Comparison of ENCODE assay signal across 8 mouse cellular contexts in the genomic region with DNA sequence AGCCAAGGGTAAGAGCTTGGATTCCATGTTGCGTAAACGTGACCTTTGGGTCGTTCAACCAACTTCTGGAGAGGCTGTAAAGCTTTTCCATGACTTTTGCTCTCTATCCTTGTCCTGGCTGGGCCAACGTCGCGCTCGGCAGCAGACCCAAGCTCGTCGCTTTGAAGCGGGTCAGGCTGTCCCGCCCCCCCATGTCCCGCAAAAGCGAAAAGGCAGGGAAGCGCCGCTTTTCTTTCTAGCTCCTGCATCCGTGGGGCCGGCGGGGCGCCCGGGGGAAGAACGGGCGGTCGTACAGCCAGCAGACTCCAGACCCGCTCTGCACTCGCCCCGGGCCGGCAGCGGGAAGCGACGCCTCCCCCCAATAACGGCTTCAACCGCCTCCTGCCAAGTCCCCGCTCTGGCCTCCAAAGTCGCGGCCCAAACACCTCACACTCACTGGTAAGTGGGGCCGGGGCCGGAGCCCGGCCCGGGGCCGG. TPM values are rescaled to one million over a fixed set of nuclear protein-coding genes. Genes with fewer than 3 reads are reported as not detected.
DNase-seq lines count a peak whose midpoint lies in the region; ATAC-seq and TF ChIP-seq lines count a peak whose summit lies in the region.

A gene (plus strand): TSS at position 364 of the 476 bp plus-strand sequence.

- DNase-seq in G1E (ENCODE audit: low spot score): no peak
- DNase-seq in heart, postnatal 4 days: no peak
- DNase-seq in layer of hippocampus, postnatal 14 days (ENCODE audit: low spot score in 2 of 2): no peak
- DNase-seq in cerebellum, postnatal 4 days (ENCODE audit: low spot score in 2 of 2): no peak
- no peak for DNase-seq in thymus, postnatal 14 days

- peaks cover 45% of the 10 kb centered on the region for H3K79me3 ChIP-seq in C2C12 (ENCODE audit: low read depth)

- H3K4me1 ChIP-seq in G1E (ENCODE audit: insufficient read depth, low read depth, low read length): peaks cover 16% of the 10 kb centered on the region

- no peak for ATAC-seq in G1E (ENCODE audit: extremely low read depth, insufficient number of reproducible peaks, low FRiP score, poor library complexity, severe bottlenecking)
- 0 out of 2 replicates have a peak, but pooled peaks have one; percentile 11 for ATAC-seq in erythroblast, adult 5-6 weeks (replicated peaks; ENCODE audit: low FRiP score, poor library complexity, severe bottlenecking)

- under 1% methylated on average over 37 of the region's 40 CpGs for WGBS in macrophage (ENCODE audit: missing documents)

- H3K36me3 ChIP-seq in C2C12 (ENCODE audit: control insufficient read depth, insufficient read depth): peaks cover 19% of the 10 kb centered on the region
- peaks cover 22% of the 10 kb centered on the region for H3K36me3 ChIP-seq in G1E (replicated peaks)
- no peaks in the 10 kb centered on the region; the same call in 1 of the 2 replicates for H3K36me3 ChIP-seq in macrophage (ENCODE audit: inconsistent target)

- peak within 1 kb of the TSS; percentile 87 for H3ac ChIP-seq in C2C12 (ENCODE audit: control insufficient read depth, insufficient read length, low read depth)

- H3K79me2 ChIP-seq in C2C12 (ENCODE audit: control insufficient read depth, insufficient read depth) (peaks cover 83% of the 10 kb centered on the region), macrophage (ENCODE audit: inconsistent target) (peaks cover 72% of the 10 kb centered on the region)

- H3K27me3 ChIP-seq in C2C12 (ENCODE audit: control insufficient read depth, insufficient read depth, insufficient read length) (no peaks in the 10 kb centered on the region), G1E (ENCODE audit: insufficient read depth, low read length) (no peaks in the 10 kb centered on the region)

- peak within 1 kb of the TSS; percentile 94 for H3K27ac ChIP-seq in macrophage

- H3K4me3 ChIP-seq in C2C12 (ENCODE audit: insufficient read depth, poor library complexity, severe bottlenecking): peak within 1 kb of the TSS; percentile 80
- peak within 1 kb of the TSS; percentile 87 for H3K4me3 ChIP-seq in G1E (ENCODE audit: low read depth, low read length)
- H3K4me3 ChIP-seq in macrophage (ENCODE audit: inconsistent target): peak within 1 kb of the TSS; percentile 84

- no peaks in the 10 kb centered on the region for H3K9me3 ChIP-seq in G1E (replicated peaks)

- TF ChIP-seq CTCF in C2C12 (IDR thresholded peaks at IDR 0.05; ENCODE audit: control insufficient read depth, insufficient read depth, insufficient read length): no peak
- TF ChIP-seq CTCF in G1E (IDR thresholded peaks at IDR 0.05; ENCODE audit: low read depth, low read length): no peak

TF ChIP-seq in C2C12, 6 proteins besides CTCF, POLR2A, EP300 and RAD21:
- no peak for TF ChIP-seq USF1 (IDR thresholded peaks at IDR 0.05; ENCODE audit: low read depth)
- no peak for TF ChIP-seq MAX (IDR thresholded peaks at IDR 0.05)
- TF ChIP-seq FOSL1 (IDR thresholded peaks at IDR 0.05; ENCODE audit: insufficient read depth, low read length, poor library complexity, severe bottlenecking): no peak
- TF ChIP-seq CEBPB (IDR thresholded peaks at IDR 0.05; ENCODE audit: low read depth): no peak
- TF ChIP-seq MYOG (IDR thresholded peaks at IDR 0.05; ENCODE audit: control insufficient read depth, extremely low read depth, insufficient read length): no peak
- no peak for TF ChIP-seq MYOD1 (IDR thresholded peaks at IDR 0.05; ENCODE audit: control insufficient read depth, insufficient read length, low read depth)
TF ChIP-seq in C2C12: peak in this region for 0.

RNA-seq across cellular contexts. Expression of the gene that starts here (rescaled TPM):
- polyA plus RNA-seq in C2C12 (2012; fragmentation: generic; extraction: Trizol) (6.9 TPM), G1E (2012) (4.2 and 7.0 TPM in 2 replicates), macrophage (2018) (13.4 to 17.9 TPM (median 17.4 TPM) in 3 replicates)
- total RNA-seq in G1E (2014; fragmentation: Nextera tagmentation) (50.6 and 54.6 TPM in 2 replicates), G1E (2017) (38.7 and 50.9 TPM in 2 replicates)
- 7.7 and 16.3 TPM in 2 replicates for total RNA-seq in erythroblast, adult 5-6 weeks (2015; ENCODE audit: low replicate concordance)
- total RNA-seq in erythroblast, adult 5-6 weeks (2017; ENCODE audit: low replicate concordance): 8.9 and 9.2 TPM in 2 replicates
- total RNA-seq in heart, postnatal 4 days (2021): 10 to 100 TPM; 12.3 to 19.1 TPM
- total RNA-seq in layer of hippocampus, postnatal 14 days (2021): 10 to 100 TPM; 12.2 to 19.5 TPM
- total RNA-seq in macrophage (2018; cell fraction: chromatin; rRNA removed): 100 to 1,000 TPM in 2 of 26 experiments, 10 to 100 TPM in 24; 19.7 to 105 (median 71.1) TPM
- total RNA-seq in macrophage (2018; cell fraction: cytosol; rRNA removed): 10 to 100 TPM; 14.6 to 33.8 (median 23.9) TPM
- total RNA-seq in macrophage (2018; cell fraction: nucleus; rRNA removed): 10 to 100 TPM; 12.6 to 63.3 (median 40.2) TPM
